Mouse (Mus musculus): ENCODE measurements around the gene A830005F24Rik.

- TF ChIP-seq GATA1 (IDR thresholded peaks at IDR 0.05; ENCODE audit: borderline replicate concordance, low read length) (no peak), FLI1 (IDR thresholded peaks at IDR 0.05; ENCODE audit: low read length) (no peak)
Measured at GRCm38 (mm10) chr13:48544867-48545266, 31.5 kb downstream of the A830005F24Rik start.

All from megakaryocyte, embryonic 14.5 days (primary cell).